Mouse (Mus musculus): ENCODE data around the gene Grin3b.

GRCm38 (mm10) chr10:79946752-79947322 is 23.7 kb upstream of the Grin3b start:
- no peak for TF ChIP-seq CTCF (IDR thresholded peaks at IDR 0.05; ENCODE audit: extremely low read depth, insufficient read length, insufficient replicate concordance, low read depth, low read length)
- no peak for TF ChIP-seq POLR2A (IDR thresholded peaks at IDR 0.05; ENCODE audit: low read depth, low read length)

All from small intestine, adult 2 months (tissue).